Mouse (Mus musculus): Measurements from ENCODE around the gene Itga7.

Itga7 gene

GRCm38 (mm10) chr10:128937756-128938390 is 4.3 kb downstream of the Itga7 start:
- no peaks in the 10 kb centered on the region for H3K36me3 ChIP-seq (ENCODE audit: control insufficient read depth, insufficient read depth, low read length, poor library complexity, severe bottlenecking)
- no peaks in the 10 kb centered on the region; the same call in 1 of the 2 replicates for H3K27me3 ChIP-seq (ENCODE audit: control insufficient read depth, insufficient read depth, low read length, poor library complexity, severe bottlenecking)
- DNase-seq (ENCODE audit: low read depth, low spot score), result no peak

GRCm38 (mm10) chr10:128938457-128938856 is 4.8 kb downstream of the Itga7 start:
- DNase-seq (ENCODE audit: low read depth, low spot score), result no peak
- Histone ChIP-seq H3K36me3 (ENCODE audit: control insufficient read depth, insufficient read depth, low read length, poor library complexity, severe bottlenecking) (no peaks in the 10 kb centered on the region), H3K27me3 (ENCODE audit: control insufficient read depth, insufficient read depth, low read length, poor library complexity, severe bottlenecking) (no peaks in the 10 kb centered on the region; the same call in 1 of the 2 replicates)

GRCm38 (mm10) chr10:128938974-128939373 is 5.4 kb downstream of the Itga7 start:
- no peaks in the 10 kb centered on the region for H3K36me3 ChIP-seq (ENCODE audit: control insufficient read depth, insufficient read depth, low read length, poor library complexity, severe bottlenecking)
- H3K27me3 ChIP-seq (ENCODE audit: control insufficient read depth, insufficient read depth, low read length, poor library complexity, severe bottlenecking), result no peaks in the 10 kb centered on the region; the same call in 1 of the 2 replicates
- no peak for DNase-seq (ENCODE audit: low read depth, low spot score)

- H3K27me3 ChIP-seq (ENCODE audit: control insufficient read depth, insufficient read depth, low read length, poor library complexity, severe bottlenecking), result no peaks in the 10 kb centered on the region; the same call in 1 of the 2 replicates
- DNase-seq (ENCODE audit: low read depth, low spot score), result no peak
- no peaks in the 10 kb centered on the region for H3K36me3 ChIP-seq (ENCODE audit: control insufficient read depth, insufficient read depth, low read length, poor library complexity, severe bottlenecking)
These were observed 7.0 kb downstream of the Itga7 start for GRCm38 (mm10) chr10:128940475-128941061.

GRCm38 (mm10) chr10:128945675-128946074 is 12.1 kb downstream of the Itga7 start:
- no peaks in the 10 kb centered on the region for H3K27me3 ChIP-seq (ENCODE audit: control insufficient read depth, insufficient read depth, low read length, poor library complexity, severe bottlenecking)
- H3K36me3 ChIP-seq (ENCODE audit: control insufficient read depth, insufficient read depth, low read length, poor library complexity, severe bottlenecking), result no peaks in the 10 kb centered on the region
- DNase-seq (ENCODE audit: low read depth, low spot score), result peak; percentile 24

GRCm38 (mm10) chr10:128947496-128947895 is 13.9 kb downstream of the Itga7 start:
- DNase-seq (ENCODE audit: low read depth, low spot score), result no peak
- Histone ChIP-seq H3K36me3 (ENCODE audit: control insufficient read depth, insufficient read depth, low read length, poor library complexity, severe bottlenecking) (no peaks in the 10 kb centered on the region), H3K27me3 (ENCODE audit: control insufficient read depth, insufficient read depth, low read length, poor library complexity, severe bottlenecking) (no peaks in the 10 kb centered on the region)

- no peak for DNase-seq (ENCODE audit: low read depth, low spot score)
- H3K36me3 ChIP-seq (ENCODE audit: control insufficient read depth, insufficient read depth, low read length, poor library complexity, severe bottlenecking), result no peaks in the 10 kb centered on the region
- H3K27me3 ChIP-seq (ENCODE audit: control insufficient read depth, insufficient read depth, low read length, poor library complexity, severe bottlenecking), result no peaks in the 10 kb centered on the region
These were observed 16.7 kb downstream of the Itga7 start for GRCm38 (mm10) chr10:128950208-128950887.

- Histone ChIP-seq H3K36me3 (ENCODE audit: control insufficient read depth, insufficient read depth, low read length, poor library complexity, severe bottlenecking) (no peaks in the 10 kb centered on the region), H3K27me3 (ENCODE audit: control insufficient read depth, insufficient read depth, low read length, poor library complexity, severe bottlenecking) (no peaks in the 10 kb centered on the region)
- DNase-seq (ENCODE audit: low read depth, low spot score), result no peak
These were observed 24.7 kb downstream of the Itga7 start for GRCm38 (mm10) chr10:128958340-128958739.

GRCm38 (mm10) chr10:128960142-128960541 is 26.5 kb downstream of the Itga7 start:
- DNase-seq (ENCODE audit: low read depth, low spot score), result no peak
- no peaks in the 10 kb centered on the region for H3K36me3 ChIP-seq (ENCODE audit: control insufficient read depth, insufficient read depth, low read length, poor library complexity, severe bottlenecking)
- no peaks in the 10 kb centered on the region for H3K27me3 ChIP-seq (ENCODE audit: control insufficient read depth, insufficient read depth, low read length, poor library complexity, severe bottlenecking)

- no peak for DNase-seq (ENCODE audit: low read depth, low spot score)
- Histone ChIP-seq H3K36me3 (ENCODE audit: control insufficient read depth, insufficient read depth, low read length, poor library complexity, severe bottlenecking) (no peaks in the 10 kb centered on the region), H3K27me3 (ENCODE audit: control insufficient read depth, insufficient read depth, low read length, poor library complexity, severe bottlenecking) (no peaks in the 10 kb centered on the region)
These were observed 27.3 kb downstream of the Itga7 start, which contains the start of gene Mettl7b for GRCm38 (mm10) chr10:128960590-128961584. Mettl7b (minus strand) TSS chr10:128960988.

- DNase-seq (ENCODE audit: low read depth, low spot score), result no peak
- Histone ChIP-seq H3K36me3 (ENCODE audit: control insufficient read depth, insufficient read depth, low read length, poor library complexity, severe bottlenecking) (no peaks in the 10 kb centered on the region), H3K27me3 (ENCODE audit: control insufficient read depth, insufficient read depth, low read length, poor library complexity, severe bottlenecking) (no peaks in the 10 kb centered on the region)
These were observed 31.3 kb downstream of the Itga7 start for GRCm38 (mm10) chr10:128964961-128965360.

- Histone ChIP-seq H3K36me3 (ENCODE audit: control insufficient read depth, insufficient read depth, low read length, poor library complexity, severe bottlenecking) (no peaks in the 10 kb centered on the region), H3K27me3 (ENCODE audit: control insufficient read depth, insufficient read depth, low read length, poor library complexity, severe bottlenecking) (no peaks in the 10 kb centered on the region)
- no peak for DNase-seq (ENCODE audit: low read depth, low spot score)
These were observed 32.3 kb downstream of the Itga7 start for GRCm38 (mm10) chr10:128965871-128966270.

GRCm38 (mm10) chr10:128968341-128968749 is 34.7 kb downstream of the Itga7 start:
- no peak for DNase-seq (ENCODE audit: low read depth, low spot score)

GRCm38 (mm10) chr10:128970740-128971250 is 37.2 kb downstream of the Itga7 start:
- no peak for DNase-seq (ENCODE audit: low read depth, low spot score)
- H3K27me3 ChIP-seq (ENCODE audit: control insufficient read depth, insufficient read depth, low read length, poor library complexity, severe bottlenecking), result no peaks in the 10 kb centered on the region
- no peaks in the 10 kb centered on the region for H3K36me3 ChIP-seq (ENCODE audit: control insufficient read depth, insufficient read depth, low read length, poor library complexity, severe bottlenecking)

More at GRCm38 (mm10) chr10:128968341-128968749, 34.7 kb downstream of the Itga7 start:
- no peaks in the 10 kb centered on the region for H3K27me3 ChIP-seq (ENCODE audit: control insufficient read depth, insufficient read depth, low read length, poor library complexity, severe bottlenecking)
- H3K36me3 ChIP-seq (ENCODE audit: control insufficient read depth, insufficient read depth, low read length, poor library complexity, severe bottlenecking), result no peaks in the 10 kb centered on the region

All from splenic B cell, adult 2 months (primary cell).